Mouse (Mus musculus): ENCODE data around the gene Itih2.

GRCm38 (mm10) chr2:10076675-10077074 is 54.5 kb downstream of the Itih2 start:
- TF ChIP-seq POLR2A (IDR thresholded peaks at IDR 0.05; ENCODE audit: low read depth, low read length) (no peak), CTCF (IDR thresholded peaks at IDR 0.05; ENCODE audit: extremely low read depth, insufficient read depth, insufficient read length, insufficient replicate concordance) (no peak)

Measured in spleen, adult 2 months (tissue).